Comparison of ENCODE assay signal across 17 mouse cellular contexts in the genomic region with DNA sequence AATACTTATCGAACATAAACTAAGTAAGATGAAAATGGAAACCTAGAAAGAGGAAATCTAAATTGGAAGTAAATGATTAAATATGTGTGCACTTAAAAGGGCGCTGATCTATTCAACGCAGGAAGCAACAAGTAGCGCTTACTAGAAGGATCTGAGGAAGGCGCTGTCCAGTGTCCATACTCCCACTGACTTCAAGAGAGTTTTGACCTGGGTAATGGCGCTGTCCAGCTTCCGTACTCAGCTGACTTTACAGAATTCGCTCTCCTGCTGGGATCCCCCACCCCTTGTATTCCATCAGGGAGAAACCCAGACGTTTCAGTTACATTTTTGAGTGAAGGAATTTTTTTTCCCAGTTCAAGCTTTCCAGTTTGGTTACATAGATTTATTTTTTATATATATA.
DNase-seq lines count a peak whose midpoint lies in the region; ATAC-seq lines count a peak whose summit lies in the region.
"Had no signal": no experiment of that assay in that cellular context is flagged by ENCODE, and none has a peak within 500 bp of the region (broad histone marks: within the 10 kb centered on the region; RNA-seq: fewer than 3 reads in every experiment).

No protein-coding gene starts in this region.

- H3K27ac ChIP-seq in heart, embryonic 10.5 days: no peak overlapping the region
- H3K27ac ChIP-seq in embryonic facial prominence, embryonic 14.5 days (replicated peaks; ENCODE audit: low read depth, low read length): no peak overlapping the region
- H3K27ac ChIP-seq: gastrocnemius, adult 2 months; hindbrain, embryonic 14.5 days; kidney, embryonic 15.5 days had no signal

- no peak for ATAC-seq in embryonic facial prominence, embryonic 14.5 days (ENCODE audit: low read depth)
- ATAC-seq in erythroblast, adult 5-6 weeks (replicated peaks; ENCODE audit: low FRiP score, poor library complexity, severe bottlenecking): no peak
- ATAC-seq: activated CD4-positive, CD25-positive, alpha-beta regulatory T cell, adult 4 months; liver, postnatal 0 days had no signal

- no peak overlapping the region for H3K4me2 ChIP-seq in embryonic facial prominence, embryonic 14.5 days (ENCODE audit: low read depth, low read length)
- H3K4me2 ChIP-seq: hindbrain, embryonic 14.5 days; kidney, embryonic 15.5 days; midbrain, embryonic 11.5 days had no signal

- H3K9ac ChIP-seq in embryonic facial prominence, embryonic 14.5 days (ENCODE audit: low read depth, low read length): no peak overlapping the region
- H3K9ac ChIP-seq: hindbrain, embryonic 14.5 days; kidney, embryonic 15.5 days; liver, postnatal 0 days had no signal

- no peaks in the 10 kb centered on the region for H3K27me3 ChIP-seq in heart, embryonic 10.5 days (ENCODE audit: insufficient read depth, poor library complexity, severe bottlenecking)
- no peaks in the 10 kb centered on the region for H3K27me3 ChIP-seq in embryonic facial prominence, embryonic 14.5 days (replicated peaks; ENCODE audit: control insufficient read depth, insufficient read depth, low read length)

- DNase-seq in adrenal gland, adult 8-10 months: peak; percentile 7
- DNase-seq in adrenal gland, postnatal 25 days: no peak
- peak; percentile 74 for DNase-seq in heart, embryonic 10.5 days (ENCODE audit: low spot score)
- no peak for DNase-seq in heart, adult 8-10 months (ENCODE audit: low spot score)
- DNase-seq in kidney, postnatal 4 days: peak; percentile 66 to 73
- no peak for DNase-seq in kidney, postnatal 25 days
- DNase-seq in embryonic facial prominence, embryonic 14.5 days (ENCODE audit: low spot score): peak; percentile 25
- DNase-seq: cerebellum, adult 9-11 months; gastrocnemius, adult 2 months; liver, postnatal 0 days; right cerebral cortex, adult 18-20 months; thymus, postnatal 25 days had no signal

- H3K4me1 ChIP-seq in heart, embryonic 10.5 days: peaks cover 5% of the 10 kb centered on the region; the same call in 1 of the 2 replicates
- no peaks in the 10 kb centered on the region for H3K4me1 ChIP-seq in embryonic facial prominence, embryonic 14.5 days (ENCODE audit: control insufficient read depth, insufficient read depth, low read length)
- H3K4me1 ChIP-seq: kidney, embryonic 15.5 days had no signal

- H3K4me3 ChIP-seq in heart, embryonic 10.5 days: no peak overlapping the region
- no peak overlapping the region for H3K4me3 ChIP-seq in embryonic facial prominence, embryonic 14.5 days (ENCODE audit: low read depth, low read length)
- H3K4me3 ChIP-seq: gastrocnemius, adult 2 months; kidney, embryonic 15.5 days had no signal

- WGBS in heart, embryonic 10.5 days: 80% methylated on average over 9 of the region's 9 CpGs
- WGBS in embryonic facial prominence, embryonic 14.5 days: 76% methylated on average over 9 of the region's 9 CpGs

- H3K36me3 ChIP-seq in heart, embryonic 10.5 days: no peaks in the 10 kb centered on the region
- no peaks in the 10 kb centered on the region for H3K36me3 ChIP-seq in embryonic facial prominence, embryonic 14.5 days (ENCODE audit: control insufficient read depth, insufficient read depth, low read length)
- H3K36me3 ChIP-seq: kidney, embryonic 15.5 days had no signal

- no peaks in the 10 kb centered on the region for H3K9me3 ChIP-seq in heart, embryonic 10.5 days
- no peaks in the 10 kb centered on the region for H3K9me3 ChIP-seq in embryonic facial prominence, embryonic 14.5 days (ENCODE audit: control insufficient read depth, low read length)
- H3K9me3 ChIP-seq: kidney, embryonic 15.5 days had no signal

Comparison
In these comparisons a context has a peak if more than half of its experiments do, and no peak if none do; other contexts are left out.
1. DNase-seq: peak in adrenal gland, adult 8-10 months (single experiment), heart, embryonic 10.5 days (single experiment), kidney, postnatal 4 days (2 of 2) and embryonic facial prominence, embryonic 14.5 days (single experiment); none in adrenal gland, postnatal 25 days (single experiment), heart, adult 8-10 months (single experiment) and kidney, postnatal 25 days (0 of 2).